Mouse (Mus musculus): Measurements from ENCODE around the gene 2610528J11Rik.

- TF ChIP-seq POLR2A (IDR thresholded peaks at IDR 0.05; ENCODE audit: insufficient read depth, low read depth, low read length) (no peak), CTCF (IDR thresholded peaks at IDR 0.05) (peak; percentile 92), EP300 (IDR thresholded peaks at IDR 0.05; ENCODE audit: insufficient read depth, low read depth, low read length) (no peak)
These were observed 49.3 kb downstream of the 2610528J11Rik start for GRCm38 (mm10) chr4:118576097-118576496.
